Mouse (Mus musculus) gastrocnemius, postnatal 36 days (tissue): Measurements from ENCODE around the gene Pink1. TPM values are rescaled to one million over a fixed set of nuclear protein-coding genes. Genes with fewer than 3 reads are reported as not detected.

Experiments used
- DNase-seq, 2 experiments: peaks; one replicate each; pipeline ENCODE4 v3.0.0; 2022
- intact Hi-C: fragments of 180-260 bp; cut with DNase I; formaldehyde crosslinking; loops from one replicate; pipeline ENCODE4 v1.15.1; 2025
- total RNA-seq, 2 experiments: library from RNA; stranded (reverse); gene quantifications; 2 replicates each; pipeline ENCODE4 v1.2.3; 2021

Pink1 gene
- total RNA-seq, 2 experiments from 2014 or later = 452 to 656 TPM

DNA sequence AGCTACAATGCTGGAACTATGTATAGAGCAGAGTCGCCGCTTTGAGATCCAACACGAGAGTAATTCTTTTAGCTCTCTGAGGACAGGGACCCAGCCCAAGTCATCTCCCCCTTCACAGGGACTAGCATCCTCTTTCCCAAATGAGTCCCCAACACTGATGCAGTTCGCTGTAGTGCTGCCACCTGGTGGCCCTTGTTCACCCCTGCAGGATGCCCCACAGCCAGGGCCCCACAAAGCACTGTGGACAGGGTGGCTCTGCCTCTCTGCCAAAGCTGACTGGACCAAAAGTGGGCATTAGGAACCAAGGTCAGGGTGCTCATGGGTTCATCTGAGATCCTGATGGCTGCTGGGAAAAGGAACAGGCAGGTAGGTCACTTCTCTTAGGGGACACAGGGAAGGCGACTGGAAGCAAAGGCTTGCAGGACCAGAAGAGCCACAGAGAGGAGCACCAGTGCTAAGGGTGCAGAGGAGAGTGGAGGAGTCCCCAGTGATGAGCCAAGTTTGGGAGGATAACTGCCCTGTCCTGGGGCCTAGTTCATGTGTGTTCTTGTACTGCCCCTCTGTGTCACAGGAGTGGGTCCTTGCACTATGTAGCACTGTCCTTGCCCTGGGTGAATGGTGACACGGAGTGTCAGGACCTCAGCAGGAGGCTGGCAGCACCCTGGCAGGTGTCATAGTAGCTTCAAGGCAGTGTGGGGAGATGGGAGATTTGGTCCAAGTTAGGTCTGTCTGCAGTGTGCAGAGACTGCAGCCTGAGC, 7.4 kb downstream of the Pink1 start:
- intact Hi-C loops = loop anchor here (5.0 kb wide), 2 partner anchors 64 to 109 kb away; no protein-coding TSS in a partner anchor
- DNase-seq = no peak

DNA sequence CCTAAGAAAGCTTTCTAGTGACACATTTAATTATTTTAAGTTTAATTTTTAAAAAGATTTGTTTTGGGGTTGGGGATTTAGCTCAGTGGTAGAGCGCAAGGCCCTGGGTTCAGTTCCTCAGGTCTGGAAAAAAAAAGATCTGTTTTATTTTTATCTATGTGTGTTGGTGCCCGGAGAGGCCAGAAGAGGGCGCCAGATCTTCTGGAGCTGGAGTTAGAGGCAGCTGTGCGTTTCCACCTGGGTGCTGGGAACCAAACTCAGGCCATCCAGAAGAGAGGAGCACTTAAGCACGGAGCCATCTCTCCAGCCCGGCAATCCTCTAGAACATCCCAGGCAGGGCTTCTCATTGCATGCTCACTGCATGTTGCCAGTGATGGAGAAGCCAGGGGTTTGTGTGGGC, 9.7 kb downstream of the Pink1 start:
- no peak for DNase-seq
- intact Hi-C loops = loop anchor here (5.0 kb wide), 2 partner anchors 66 to 111 kb away; no protein-coding TSS in a partner anchor

DNA sequence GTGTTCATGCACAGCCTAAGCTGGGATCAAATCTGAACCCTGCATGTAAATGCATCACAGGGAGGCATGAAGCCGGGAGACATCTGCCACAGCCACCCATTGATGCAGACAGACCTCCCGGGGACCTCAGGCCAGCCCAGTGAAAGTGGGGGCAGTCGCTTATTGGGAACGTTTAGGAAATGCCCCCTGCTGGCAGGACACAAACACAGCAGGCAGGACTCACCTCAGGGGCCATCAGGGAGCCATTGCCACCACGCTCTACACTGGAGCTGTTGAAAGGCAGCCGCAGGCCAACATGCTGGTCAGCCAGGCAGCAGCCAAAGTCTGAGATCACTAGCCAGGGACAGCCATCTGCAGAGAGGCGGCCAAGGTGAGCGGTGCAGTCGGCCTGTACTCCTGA, 10.3 kb downstream of the Pink1 start:
- DNase-seq = no peak
- intact Hi-C loops = loop anchor here (5.0 kb wide), 2 partner anchors 67 to 112 kb away; no protein-coding TSS in a partner anchor

DNA sequence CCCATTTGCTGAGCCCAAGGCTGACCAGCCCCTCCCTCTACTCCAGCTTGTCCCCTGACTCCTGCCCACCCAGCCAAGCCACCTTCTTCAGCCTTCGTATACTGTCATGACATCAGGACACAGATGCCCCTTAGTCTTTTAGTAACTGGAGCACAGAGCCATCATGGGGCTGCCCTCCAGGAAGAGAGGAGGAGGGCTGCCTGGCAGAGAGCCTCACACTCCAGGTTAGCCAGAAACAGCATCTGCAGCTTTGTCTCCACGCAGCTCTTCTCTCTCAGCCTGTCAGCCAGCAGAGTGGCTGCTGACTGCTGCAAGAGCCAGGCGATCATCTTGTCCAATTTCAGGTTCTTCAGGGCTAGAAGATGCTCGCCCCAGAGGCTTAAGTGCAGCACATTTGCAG, 12.3 kb downstream of the Pink1 start:
- intact Hi-C loops = no loop called here
- no peak for DNase-seq

DNA sequence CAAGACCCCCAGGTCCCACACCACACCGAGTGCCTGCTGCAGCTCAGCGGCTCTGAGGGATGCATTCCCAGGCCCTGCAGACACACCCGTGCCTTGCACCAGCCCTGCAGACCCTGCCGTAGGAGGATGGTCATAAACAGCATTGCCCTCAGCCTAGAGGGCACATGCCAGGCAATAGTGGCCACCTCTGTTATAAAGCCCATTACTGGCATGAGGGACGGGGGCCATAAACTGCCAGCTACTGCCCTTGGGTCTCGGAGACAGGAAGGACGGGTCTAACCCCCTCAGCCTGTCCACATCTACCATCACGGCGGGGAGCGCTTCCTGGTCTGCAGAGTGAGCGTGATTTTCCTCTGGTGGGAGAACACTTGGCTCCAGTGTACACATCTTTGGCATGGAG, 13.1 kb downstream of the Pink1 start:
- intact Hi-C loops = no loop called here
- DNase-seq = no peak

DNA sequence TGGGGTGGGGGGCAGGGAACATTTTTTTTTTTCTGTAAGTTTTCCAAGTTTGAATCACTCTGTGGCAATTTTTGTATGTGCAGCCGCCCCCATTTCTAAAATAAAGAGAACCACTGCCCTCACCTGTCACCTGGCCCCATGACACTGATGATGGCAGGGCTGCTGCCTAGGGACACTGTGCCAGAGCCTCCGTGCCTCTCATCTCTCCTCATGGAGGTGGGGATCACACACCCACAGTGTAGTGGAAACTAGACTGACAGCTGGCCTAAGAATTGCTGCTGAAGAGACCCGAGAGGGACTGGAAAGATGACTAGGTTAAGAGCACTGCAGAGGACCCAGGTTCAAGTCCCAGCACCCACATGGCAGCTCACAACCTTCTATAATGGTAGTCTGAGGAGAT, 14.0 kb downstream of the Pink1 start:
- intact Hi-C loops = no loop called here
- no peak for DNase-seq

DNA sequence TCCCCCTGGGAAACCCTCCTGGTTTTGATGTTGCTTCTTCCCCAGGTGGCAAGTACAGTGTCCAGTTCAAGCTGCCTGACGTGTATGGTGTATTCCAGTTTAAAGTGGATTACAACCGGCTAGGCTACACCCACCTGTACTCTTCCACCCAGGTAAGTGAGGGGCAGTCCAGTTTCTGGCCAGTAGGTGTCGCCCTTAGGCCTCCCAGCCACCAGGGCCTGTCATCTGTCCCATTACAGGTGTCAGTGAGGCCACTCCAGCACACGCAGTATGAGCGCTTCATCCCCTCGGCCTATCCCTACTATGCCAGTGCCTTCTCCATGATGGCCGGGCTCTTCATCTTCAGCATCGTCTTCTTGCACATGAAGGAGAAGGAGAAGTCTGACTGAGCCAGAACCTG, 14.5 kb downstream of the Pink1 start:
- intact Hi-C loops = no loop called here
- no peak for DNase-seq

DNA sequence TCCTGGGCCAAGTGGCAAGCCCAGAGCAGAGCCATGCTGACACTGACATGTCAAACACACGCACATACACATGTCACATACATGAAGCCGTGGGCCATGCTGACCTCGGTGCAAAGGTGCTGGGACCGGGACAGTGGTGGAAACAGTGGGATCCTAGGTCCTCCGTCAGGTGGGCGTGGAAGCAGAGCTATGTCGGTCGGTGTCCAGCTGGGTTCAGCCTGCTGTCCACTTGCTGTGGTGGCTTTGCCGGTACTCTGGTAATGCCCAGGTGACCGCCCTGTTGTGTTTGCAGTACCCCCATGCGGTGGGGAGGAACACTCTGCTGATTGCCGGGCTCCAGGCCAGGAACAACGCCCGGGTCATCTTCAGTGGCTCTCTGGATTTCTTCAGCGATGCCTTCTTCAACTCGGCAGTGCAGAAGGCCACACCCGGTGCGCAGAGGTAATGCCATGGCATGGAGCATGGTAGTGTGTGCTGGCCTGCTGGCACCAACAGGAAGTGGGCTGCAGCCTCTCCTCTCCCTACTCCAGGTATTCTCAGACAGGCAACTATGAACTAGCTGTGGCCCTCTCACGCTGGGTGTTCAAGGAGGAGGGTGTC, 15.7 kb downstream of the Pink1 start:
- DNase-seq = no peak
- intact Hi-C loops = no loop called here

DNA sequence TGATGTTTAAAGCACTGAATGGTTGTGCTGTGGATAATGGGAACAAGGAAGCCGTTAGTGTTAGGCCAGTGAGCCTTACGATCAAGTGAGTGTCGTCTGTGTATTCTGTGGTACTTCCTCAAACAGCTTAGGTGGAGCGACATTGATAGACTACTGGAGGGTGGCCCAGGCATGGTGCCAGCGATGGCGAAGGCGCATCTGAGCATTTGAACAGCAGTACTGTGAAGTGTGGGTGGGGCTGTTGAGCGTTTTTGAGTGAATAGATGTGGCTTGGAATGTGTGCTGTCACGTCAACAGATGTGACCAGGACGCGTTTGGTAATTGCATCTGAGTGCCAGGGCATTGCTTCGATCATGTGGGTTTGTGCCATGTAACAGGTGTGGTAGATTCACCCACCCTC, 18.4 kb downstream of the Pink1 start:
- intact Hi-C loops = no loop called here

DNA sequence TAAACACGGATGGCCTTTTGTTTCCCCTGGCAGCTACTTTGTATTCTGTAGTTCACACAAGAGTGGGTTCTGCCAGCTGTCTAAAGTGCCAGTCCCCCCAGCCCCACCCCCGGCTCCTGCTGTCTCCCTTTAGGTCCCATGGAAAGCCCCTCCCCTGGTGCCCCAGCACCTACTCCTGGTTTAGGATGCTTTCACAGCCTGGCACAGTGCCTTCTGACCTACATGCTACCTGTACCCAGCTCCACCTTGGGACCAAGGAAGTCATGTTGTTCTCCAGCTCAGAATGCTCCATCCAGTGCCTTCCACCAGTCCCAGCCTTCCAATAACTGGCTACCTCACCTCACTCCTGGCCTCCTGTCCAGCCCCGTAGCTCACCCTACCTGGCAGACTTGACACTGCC, 19.1 kb downstream of the Pink1 start:
- DNase-seq = no peak
- intact Hi-C loops = no loop called here

More for the DNA sequence above, 18.4 kb downstream of the Pink1 start:
- no peak for DNase-seq

DNA sequence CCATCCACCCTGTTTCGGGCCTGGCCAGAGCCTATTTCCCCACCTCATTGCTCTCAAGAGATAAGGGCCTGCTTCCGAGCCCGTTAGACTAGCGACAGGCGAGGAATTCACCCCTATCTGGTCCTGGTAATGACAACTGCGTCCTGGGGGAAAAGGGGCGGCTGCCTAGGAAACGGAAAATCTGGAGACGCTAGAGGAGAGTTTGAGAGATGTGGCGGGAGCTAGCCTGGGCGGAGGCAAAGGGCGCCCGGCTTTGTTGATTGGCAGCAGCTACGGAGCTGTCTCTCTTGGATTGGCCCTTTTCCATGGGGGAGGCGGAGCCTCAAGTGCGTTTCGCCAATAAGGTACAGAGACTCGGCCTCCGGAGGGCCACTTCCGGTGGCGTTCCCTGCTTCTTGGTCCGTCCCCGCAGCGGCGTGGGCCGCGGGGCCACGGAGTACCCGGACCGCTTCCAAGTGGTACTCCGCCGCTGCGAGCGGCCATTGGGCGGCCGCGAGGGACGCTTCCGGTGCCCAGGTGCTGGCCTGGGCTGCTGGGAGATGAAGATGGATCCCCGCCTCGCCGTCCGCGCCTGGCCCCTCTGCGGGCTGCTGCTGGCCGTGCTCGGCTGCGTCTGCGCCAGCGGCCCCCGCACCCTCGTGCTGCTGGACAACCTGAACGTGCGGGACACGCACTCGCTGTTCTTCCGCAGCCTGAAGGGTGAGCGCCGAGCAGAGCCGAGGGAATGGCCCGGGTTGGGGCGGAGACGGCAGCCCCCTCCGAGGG, 21.6 kb downstream of the Pink1 start, which contains the start of gene Ddost:
Ddost (plus strand) TSS at position 391 of the 765 bp plus-strand sequence.
- intact Hi-C loops = no loop called here
- DNase-seq = peak; percentile 93 to 99

DNA sequence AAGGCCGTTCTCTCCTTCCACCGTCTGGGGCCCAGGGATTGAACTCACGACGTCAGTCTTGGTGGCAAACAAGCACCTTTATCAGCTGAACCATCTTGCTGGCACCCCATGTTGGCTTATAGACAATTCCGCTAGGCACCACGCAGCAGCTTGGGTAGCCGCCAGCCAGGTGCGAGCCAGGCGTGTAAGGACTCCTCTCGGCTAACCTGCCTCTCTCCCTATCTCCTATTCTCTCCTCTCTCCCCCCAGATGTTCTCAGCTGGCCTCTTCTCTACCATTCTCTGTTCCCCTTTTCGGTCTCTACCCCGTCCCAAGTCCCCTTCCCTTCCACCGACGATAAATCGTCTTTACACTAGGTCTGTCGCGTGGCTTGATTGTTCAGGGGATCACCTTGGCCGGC, 22.4 kb downstream of the Pink1 start:
- intact Hi-C loops = no loop called here
- no peak for DNase-seq

DNA sequence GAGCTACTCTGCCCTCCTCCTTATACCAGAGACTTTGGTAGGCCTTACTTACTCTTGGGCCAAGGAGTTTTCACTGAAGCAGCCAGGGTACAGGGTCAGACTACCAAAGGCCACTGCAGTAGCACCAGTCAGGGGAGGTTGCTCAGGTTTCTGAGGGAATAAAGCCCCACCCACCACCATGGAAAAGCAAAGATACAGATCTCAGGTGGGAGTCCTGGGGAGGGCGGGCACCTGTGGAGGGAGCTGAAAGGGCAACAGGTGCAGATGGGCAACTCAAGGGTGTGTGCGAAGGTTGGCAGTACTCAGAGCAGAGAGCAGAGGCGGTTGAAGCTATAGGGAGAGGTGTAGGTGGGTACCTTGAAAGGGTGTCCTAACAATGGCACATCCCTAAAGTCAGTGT, 23.1 kb downstream of the Pink1 start:
- DNase-seq = no peak
- intact Hi-C loops = no loop called here

DNA sequence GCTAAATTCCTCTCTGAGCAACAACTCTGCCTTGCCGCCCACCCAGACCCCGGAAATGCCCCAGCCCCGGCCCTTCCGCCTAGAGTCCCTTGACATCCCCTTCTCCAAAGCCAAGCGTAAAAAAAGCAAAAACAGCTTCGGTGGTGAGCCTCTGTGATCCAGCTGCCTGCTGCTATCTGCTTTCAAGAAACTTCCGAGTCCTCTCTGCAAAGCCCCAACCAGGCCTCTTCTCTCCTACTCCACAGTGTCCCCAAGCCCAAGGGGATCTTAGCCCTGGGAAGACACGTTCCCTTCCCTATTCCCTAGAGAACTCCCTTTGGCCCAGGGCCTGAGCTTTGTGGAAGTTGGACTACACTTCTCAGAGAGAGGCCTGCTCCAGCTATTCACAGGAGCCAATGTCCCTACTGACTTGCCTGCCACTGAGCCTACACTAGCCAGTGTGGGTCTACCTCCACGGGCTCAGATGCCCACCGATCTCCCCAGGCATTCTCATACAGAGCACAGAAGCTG, 24.8 kb downstream of the Pink1 start:
- intact Hi-C loops = no loop called here
- no peak for DNase-seq

DNA sequence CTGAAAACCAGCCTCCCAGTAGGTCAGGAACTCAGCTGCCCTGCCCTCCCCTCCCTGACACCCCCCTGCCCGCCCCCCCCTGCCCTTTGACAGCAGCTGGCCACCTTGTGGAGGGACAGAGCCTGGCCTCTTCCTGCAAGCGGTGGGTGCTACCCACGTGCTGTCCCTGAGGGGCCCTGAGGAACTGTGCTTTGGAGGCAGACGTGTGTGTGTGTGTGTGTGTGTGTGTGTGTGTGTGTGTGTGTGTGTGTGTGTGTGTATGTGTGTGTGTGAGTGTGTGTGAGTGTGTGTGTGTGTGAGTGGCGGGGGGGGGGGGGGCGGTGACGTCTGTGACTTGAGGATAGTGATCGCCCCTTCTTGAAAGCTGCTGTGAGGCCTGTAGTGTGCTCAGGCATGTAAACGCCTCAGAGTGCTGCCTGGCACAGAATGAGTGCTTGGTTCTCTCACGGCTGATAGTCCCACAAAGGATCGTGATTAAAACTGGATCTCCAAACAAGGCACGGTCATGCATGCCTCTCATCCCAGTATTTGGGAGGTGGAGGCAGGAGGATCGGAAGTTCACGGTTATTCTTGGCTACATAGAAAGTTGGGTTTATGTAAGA, 32.1 kb downstream of the Pink1 start:
- no peak for DNase-seq
- intact Hi-C loops = no loop called here

DNA sequence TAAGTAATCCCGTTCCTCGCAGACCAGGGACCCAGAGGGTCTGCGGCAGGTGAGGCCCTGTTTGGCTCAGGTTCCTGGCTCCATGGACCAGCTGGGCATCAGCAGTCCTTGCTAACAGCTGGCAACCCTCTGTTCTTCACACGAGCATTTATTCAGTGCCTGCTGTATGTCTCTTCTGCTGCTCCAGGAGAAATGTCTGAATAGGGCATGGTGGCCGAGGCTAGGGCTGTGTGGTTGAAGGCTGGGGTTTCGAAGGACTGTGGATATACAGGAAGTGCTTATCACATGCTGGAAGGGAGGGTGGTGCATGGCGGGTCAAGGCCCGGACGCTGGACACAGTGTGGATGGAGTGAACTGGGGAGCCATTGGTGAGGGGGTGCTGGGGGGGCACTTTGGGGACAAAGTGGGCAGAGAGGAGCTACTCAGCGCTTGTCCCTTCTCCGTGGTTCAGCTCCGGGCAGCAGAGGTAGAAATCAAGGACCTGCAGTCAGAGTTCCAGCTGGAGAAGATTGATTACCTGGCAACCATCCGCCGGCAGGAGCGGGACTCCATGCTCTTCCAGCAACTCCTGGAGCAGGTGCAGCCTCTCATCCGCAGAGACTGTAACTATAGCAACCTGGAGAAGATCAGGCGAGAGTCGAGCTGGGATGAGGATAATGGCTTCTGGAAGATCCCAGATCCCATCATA, 32.7 kb downstream of the Pink1 start:
- DNase-seq = no peak
- intact Hi-C loops = no loop called here

DNA sequence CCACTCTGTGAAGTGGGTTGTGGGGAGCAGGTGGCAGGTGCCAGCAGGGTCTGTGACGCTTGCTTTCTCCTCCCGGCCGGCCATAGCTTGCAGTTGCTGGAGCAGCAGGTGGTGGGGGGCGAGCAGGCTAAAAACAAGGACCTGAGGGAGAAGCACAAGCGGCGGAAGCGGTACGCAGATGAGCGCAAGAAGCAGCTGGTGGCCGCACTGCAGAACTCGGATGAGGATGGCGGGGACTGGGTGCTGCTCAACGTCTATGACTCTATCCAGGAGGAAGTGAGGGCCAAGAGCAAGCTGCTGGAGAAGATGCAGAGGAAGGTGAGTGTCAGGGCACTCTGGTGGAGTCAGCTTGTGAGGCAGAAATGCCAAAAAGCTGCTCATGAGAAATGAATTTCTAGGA, 34.1 kb downstream of the Pink1 start:
- no peak for DNase-seq
- intact Hi-C loops = no loop called here

DNA sequence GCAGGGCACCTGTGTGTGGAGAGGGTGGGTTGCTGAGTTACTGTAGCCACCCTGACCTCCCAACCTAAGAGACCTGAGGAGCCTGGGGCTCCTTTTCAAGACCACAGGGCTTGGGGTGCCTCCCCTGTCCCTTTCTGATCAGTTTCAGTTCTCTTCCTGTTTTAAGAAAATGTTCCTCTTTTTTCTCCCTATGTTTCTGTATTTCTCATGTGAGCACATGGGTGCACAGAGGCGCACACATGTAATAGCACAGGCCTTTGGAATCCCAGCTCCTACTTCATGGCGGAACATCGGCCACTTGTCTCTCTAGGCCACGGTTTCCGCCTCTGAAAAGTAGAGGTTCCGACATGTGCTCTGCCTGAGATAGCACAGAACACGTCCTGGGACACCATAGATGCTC, 37.4 kb downstream of the Pink1 start:
- intact Hi-C loops = loop anchor here (10.0 kb wide), 1 partner anchor 324 kb away; no protein-coding TSS in a partner anchor
- no peak for DNase-seq

DNA sequence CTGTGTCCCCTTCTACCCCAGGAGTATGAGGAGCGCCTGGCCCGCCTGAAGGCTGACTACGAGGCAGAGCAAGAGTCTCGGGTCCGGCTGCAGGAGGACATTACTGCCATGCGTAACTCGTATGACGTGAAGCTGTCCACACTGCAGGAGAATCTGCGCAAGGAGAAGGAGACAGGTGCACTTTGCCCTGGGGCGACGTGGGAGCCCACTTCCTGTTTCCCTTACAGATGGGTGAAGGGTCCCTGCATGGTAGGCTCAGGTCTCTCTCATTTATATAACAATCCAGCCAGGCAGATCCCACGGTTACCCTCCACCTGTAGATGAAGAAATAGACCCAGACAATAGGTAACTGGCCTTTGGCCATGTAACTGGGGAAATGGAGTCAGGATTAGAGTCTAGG, 39.7 kb downstream of the Pink1 start:
- intact Hi-C loops = loop anchor here (10.0 kb wide), 1 partner anchor 322 kb away; no protein-coding TSS in a partner anchor
- DNase-seq = no peak

DNA sequence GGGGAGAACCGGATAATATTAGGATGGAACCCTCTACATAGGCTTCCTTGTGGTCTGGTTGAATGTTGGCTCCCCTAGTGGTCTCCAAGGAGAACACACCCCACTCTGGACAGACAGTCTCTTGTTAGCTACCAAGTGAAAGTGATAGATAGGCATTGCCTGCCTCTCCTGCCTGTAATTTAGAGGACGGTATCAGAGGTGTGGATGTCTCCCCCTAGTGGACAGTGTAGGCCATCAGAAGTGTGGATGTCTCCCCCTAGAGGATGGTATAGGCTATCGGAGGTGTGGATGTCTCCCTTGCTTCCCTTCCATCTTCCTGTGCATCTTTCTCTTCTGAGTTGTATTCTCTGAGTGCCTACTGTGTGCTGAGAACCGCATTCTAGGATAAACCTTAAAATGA, 43.3 kb downstream of the Pink1 start:
- intact Hi-C loops = loop anchor here (10.0 kb wide), 1 partner anchor 318 kb away; no protein-coding TSS in a partner anchor
- peak in 1 of 2 experiments; percentile 30 for DNase-seq
